Mouse (Mus musculus) liver, embryonic 14.5 days (tissue): ENCODE results near the gene Rab3il1.

ENCODE experiments used
- CTCF ChIP-seq: IDR thresholded peaks from 2 replicates; pipeline ENCODE4 v1.5.1; 2016; ENCODE audit warnings: antibody characterized with exemption, low read depth, control low read depth
- EP300 ChIP-seq: IDR thresholded peaks from 2 replicates; pipeline ENCODE4 v1.6.1; 2016; ENCODE audit warnings: antibody characterized with exemption, low read depth

- TF ChIP-seq CTCF = no peak
- TF ChIP-seq EP300 = no peak
Observed at GRCm38 (mm10) chr19:10086976-10087375, 85.5 kb downstream of the Rab3il1 start.
